Mouse (Mus musculus) C2C12 (cell line): ENCODE results near the gene Terb1. TPM values are rescaled to one million over a fixed set of nuclear protein-coding genes. Genes with fewer than 3 reads are reported as not detected.

Experiments
- H3K27me3 ChIP-seq: one replicate; pipeline ENCODE4 v1.6.1; 2011; ENCODE audit not compliant: control insufficient read depth, insufficient read depth, insufficient read length
- H3K36me3 ChIP-seq: one replicate; pipeline ENCODE4 v1.6.1; 2011; ENCODE audit not compliant: control insufficient read depth, insufficient read depth
- H3K4me3 ChIP-seq: one replicate; pipeline ENCODE4 v1.5.1; 2011; ENCODE audit warnings: mild to moderate bottlenecking, control low read depth; ENCODE audit not compliant: poor library complexity, insufficient read depth, severe bottlenecking
- H3K79me2 ChIP-seq: one replicate; pipeline ENCODE4 v1.6.1; 2011; ENCODE audit not compliant: control insufficient read depth, insufficient read depth
- H3K79me3 ChIP-seq: one replicate; pipeline ENCODE4 v1.6.1; 2011; ENCODE audit warnings: low read depth, control low read depth
- H3ac ChIP-seq: one replicate; pipeline ENCODE3; 2011; ENCODE audit warnings: low read depth; ENCODE audit not compliant: control insufficient read depth, insufficient read length
- CEBPB ChIP-seq: IDR thresholded peaks from one replicate; pipeline ENCODE4 v1.6.1; 2011; ENCODE audit warnings: low read depth, mild to moderate bottlenecking, control low read depth, moderate library complexity
- CTCF ChIP-seq: IDR thresholded peaks from one replicate; pipeline ENCODE4 v1.5.1; 2011; ENCODE audit not compliant: control insufficient read depth, insufficient read depth, insufficient read length
- FOSL1 ChIP-seq: IDR thresholded peaks from one replicate; pipeline ENCODE4 v1.8.0; 2011; ENCODE audit warnings: mild to moderate bottlenecking, low read length; ENCODE audit not compliant: poor library complexity, insufficient read depth, severe bottlenecking
- MAX ChIP-seq: IDR thresholded peaks from one replicate; pipeline ENCODE4 v1.6.1; 2011; ENCODE audit warnings: mild to moderate bottlenecking, control low read depth
- MYOD1 ChIP-seq: IDR thresholded peaks from one replicate; pipeline ENCODE4 v1.6.1; 2011; ENCODE audit warnings: low read depth; ENCODE audit not compliant: control insufficient read depth, insufficient read length
- MYOG ChIP-seq: IDR thresholded peaks from one replicate; pipeline ENCODE4 v1.6.1; 2011; ENCODE audit not compliant: control insufficient read depth, insufficient read length; ENCODE audit errors: extremely low read depth
- USF1 ChIP-seq: IDR thresholded peaks from one replicate; pipeline ENCODE4 v1.6.1; 2011; ENCODE audit warnings: low read depth, mild to moderate bottlenecking, control low read depth, moderate library complexity
- polyA plus RNA-seq: library from polyadenylated mRNA; unstranded; fragments of >200 nt; fragmentation: generic; extraction: Trizol; gene quantifications from one replicate; pipeline ENCODE4 v1.2.1, GENCODE M21; 2012; ENCODE audit warnings: missing spikeins

Gene Terb1
- polyA plus RNA-seq, 1 experiment, result not detected

DNA sequence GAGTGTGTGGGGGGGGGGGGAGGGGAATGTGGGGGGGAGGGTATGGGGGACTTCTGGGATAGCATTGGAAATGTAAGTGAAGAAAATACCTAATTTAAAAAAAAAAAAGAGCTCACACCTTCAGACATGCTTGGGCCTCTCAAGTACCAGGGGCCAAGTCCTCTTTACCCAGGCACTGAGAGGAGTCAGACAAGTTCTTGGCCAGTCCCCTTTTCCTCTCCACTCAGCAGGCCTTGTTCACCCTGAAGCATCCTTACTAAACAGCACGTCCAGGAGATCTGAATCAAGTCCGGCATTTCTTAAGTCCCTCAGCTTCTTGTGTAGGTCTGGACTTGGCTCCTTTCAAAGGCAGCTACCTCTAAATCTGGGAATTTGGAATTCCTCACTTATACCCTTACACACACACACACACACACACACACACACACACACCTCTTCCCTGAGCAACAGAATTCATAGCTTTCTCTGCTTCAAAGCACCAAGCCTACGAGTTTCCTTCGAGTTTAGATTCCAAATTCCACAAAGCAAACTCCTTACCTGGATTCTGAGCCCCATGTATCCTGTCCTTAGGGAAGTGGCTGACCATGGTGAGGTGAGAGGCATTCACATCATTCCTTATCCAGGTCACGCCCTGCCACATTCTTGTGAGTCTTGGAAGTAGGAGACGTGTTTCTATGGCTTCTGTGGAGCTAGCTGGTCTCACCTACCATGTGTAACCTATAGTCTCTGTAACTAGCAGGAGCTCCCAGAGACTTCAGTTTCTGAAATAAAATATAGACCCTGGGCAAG lies 103.2 kb downstream of the Terb1 start:
- no peaks in the 10 kb centered on the region for H3K79me3 ChIP-seq
- H3K4me3 ChIP-seq, result no peak overlapping the region
- no peak overlapping the region for H3ac ChIP-seq
- H3K36me3 ChIP-seq, result no peaks in the 10 kb centered on the region
- no peak for TF ChIP-seq CTCF
- H3K27me3 ChIP-seq, result no peaks in the 10 kb centered on the region
- no peaks in the 10 kb centered on the region for H3K79me2 ChIP-seq

DNA sequence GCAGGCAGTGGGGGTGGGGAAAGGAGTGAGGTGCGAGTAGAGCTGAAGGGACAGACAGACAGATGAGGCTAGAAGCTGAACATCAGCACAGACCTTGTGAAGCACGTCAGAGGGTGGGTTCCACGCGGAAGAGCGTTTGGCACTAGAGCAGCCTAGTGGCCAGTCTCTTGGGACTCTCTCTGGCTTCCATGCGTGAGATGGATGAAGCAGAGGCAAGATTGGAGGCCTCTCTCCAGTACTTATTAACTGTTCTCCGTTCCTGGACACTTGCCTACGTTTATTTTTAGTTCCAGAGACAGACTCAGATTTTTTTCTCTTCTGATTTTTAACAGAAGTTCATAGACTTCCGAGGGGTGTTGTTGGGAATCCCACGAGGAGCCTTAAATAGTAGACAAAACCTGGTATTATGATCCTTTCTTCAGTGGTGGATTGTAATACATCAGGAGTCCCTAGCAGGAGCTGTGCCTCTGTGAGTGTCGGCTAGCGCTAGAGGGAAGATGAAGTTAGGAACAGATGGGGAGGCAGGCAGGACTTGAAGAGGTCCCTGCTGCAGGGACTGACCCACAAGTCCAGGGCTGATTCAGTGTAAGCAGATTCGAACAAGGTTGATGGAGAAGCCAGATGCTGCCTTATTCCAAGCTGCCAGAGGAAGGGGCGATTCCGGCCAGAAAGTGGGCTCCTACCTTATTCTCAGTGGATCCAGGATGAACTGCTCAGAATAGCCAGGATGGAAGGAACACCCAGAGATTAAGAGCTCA lies 104.1 kb downstream of the Terb1 start:
- no peak overlapping the region for H3ac ChIP-seq
- no peaks in the 10 kb centered on the region for H3K36me3 ChIP-seq
- no peaks in the 10 kb centered on the region for H3K79me3 ChIP-seq
- TF ChIP-seq MYOD1 (no peak), MYOG (no peak), MAX (no peak), CTCF (no peak), FOSL1 (no peak), USF1 (no peak), CEBPB (no peak)
- no peaks in the 10 kb centered on the region for H3K79me2 ChIP-seq
- no peaks in the 10 kb centered on the region for H3K27me3 ChIP-seq
- no peak overlapping the region for H3K4me3 ChIP-seq

DNA sequence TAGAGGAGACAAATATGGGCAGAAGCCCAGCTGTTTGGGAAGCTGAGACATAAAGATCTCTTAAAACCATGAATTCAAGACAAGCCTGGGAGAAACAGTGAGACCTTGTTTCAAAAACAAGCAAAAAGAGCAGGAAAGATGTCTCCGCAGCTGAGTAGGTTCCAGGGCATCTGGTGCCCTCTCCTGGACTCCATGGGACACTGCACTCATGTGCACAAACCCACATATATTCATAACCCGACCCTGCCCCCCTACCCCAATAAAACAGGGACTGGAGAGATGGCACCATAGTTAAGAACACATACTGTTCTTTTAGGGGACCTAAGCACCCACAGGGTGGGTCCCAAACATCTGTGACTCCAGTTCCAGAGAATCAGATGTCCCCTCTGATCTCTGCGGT lies 106.1 kb downstream of the Terb1 start:
- Histone ChIP-seq H3K36me3 (no peaks in the 10 kb centered on the region), H3K79me3 (no peaks in the 10 kb centered on the region), H3K27me3 (no peaks in the 10 kb centered on the region), H3K79me2 (no peaks in the 10 kb centered on the region), H3K4me3 (no peak overlapping the region), H3ac (no peak overlapping the region)
- TF ChIP-seq FOSL1 (no peak), CTCF (no peak), MAX (no peak), MYOG (no peak), CEBPB (no peak), USF1 (no peak), MYOD1 (no peak)

Other genes starting within 250 kb of the Terb1 start
- not detected for gene Cmtm2a, start 216.7 kb downstream of the Terb1 start, polyA plus RNA-seq
- gene Gm45711, start 199.8 kb downstream of the Terb1 start, polyA plus RNA-seq, result not detected
- gene Cmtm1, start 199.8 kb downstream of the Terb1 start, polyA plus RNA-seq, result not detected
- gene Gm11020, start 188.3 kb downstream of the Terb1 start, polyA plus RNA-seq, result not detected
- gene Cmtm2b, start 187.7 kb downstream of the Terb1 start, polyA plus RNA-seq, result not detected
- 86.5 TPM for gene Cmtm3, start 170.5 kb downstream of the Terb1 start, polyA plus RNA-seq
- 11.3 TPM for gene Cmtm4, start 114.1 kb downstream of the Terb1 start, polyA plus RNA-seq
- 26.8 TPM for gene Dync1li2, start 66.9 kb downstream of the Terb1 start, polyA plus RNA-seq
- gene Nae1, start 24.7 kb upstream of the Terb1 start, polyA plus RNA-seq, result 13.8 TPM
- gene Car7, start 24.8 kb upstream of the Terb1 start, polyA plus RNA-seq, result 0.16 TPM
- gene Pdp2, start 81.5 kb upstream of the Terb1 start, polyA plus RNA-seq, result 2.6 TPM
- not detected for gene Cdh16, start 114.5 kb upstream of the Terb1 start, polyA plus RNA-seq
- 8.5 TPM for gene Rrad, start 121.4 kb upstream of the Terb1 start, polyA plus RNA-seq
- gene Ciao2b, start 132.1 kb upstream of the Terb1 start, polyA plus RNA-seq, result 180 TPM
- not detected for gene Ces2a, start 224.1 kb upstream of the Terb1 start, polyA plus RNA-seq